Mouse (Mus musculus) neural tube, embryonic 14.5 days (tissue): ENCODE measurements around the gene Slc27a4. TPM values are rescaled to one million over a fixed set of nuclear protein-coding genes. Genes with fewer than 3 reads are reported as not detected.

Experiments
- ATAC-seq: fragments of 200-750 bp; cut with Nextera tagmentation; 2 replicates; pipeline ENCODE4 v1.8.0; 2017; ENCODE audit warnings: low read depth, mild to moderate bottlenecking, moderate TSS enrichment, moderate library complexity
- H3K27ac ChIP-seq: fragments of 300-500 bp; sonication (generic); 2 replicates; pipeline ENCODE4 v1.5.1; 2014; ENCODE audit warnings: low read depth, mild to moderate bottlenecking, control low read depth, low read length, moderate library complexity, mixed read lengths
- H3K27me3 ChIP-seq: fragments of 300-500 bp; sonication (generic); 2 replicates; pipeline ENCODE4 v1.6.1; 2014; ENCODE audit warnings: low read length; ENCODE audit not compliant: control insufficient read depth, insufficient read depth
- H3K36me3 ChIP-seq: fragments of 300-500 bp; sonication (generic); 2 replicates; pipeline ENCODE4 v1.6.1; 2014; ENCODE audit warnings: low read length, mixed read lengths; ENCODE audit not compliant: control insufficient read depth, insufficient read depth
- H3K4me1 ChIP-seq: fragments of 300-500 bp; sonication (generic); 2 replicates; pipeline ENCODE4 v1.6.1; 2014; ENCODE audit warnings: low read length; ENCODE audit not compliant: control insufficient read depth, insufficient read depth
- H3K4me2 ChIP-seq: fragments of 300-500 bp; sonication (generic); 2 replicates; pipeline ENCODE4 v1.6.1; 2014; ENCODE audit warnings: mild to moderate bottlenecking, low read depth, low read length, control low read depth
- H3K4me3 ChIP-seq: fragments of 300-500 bp; sonication (generic); 2 replicates; pipeline ENCODE4 v1.5.1; 2014; ENCODE audit warnings: low read depth, low read length, control low read depth, mixed read lengths
- H3K9ac ChIP-seq: fragments of 300-500 bp; sonication (generic); replicated peaks from 2 replicates; pipeline ENCODE4 v1.6.1; 2014; ENCODE audit warnings: low read depth, mild to moderate bottlenecking, control low read depth, low read length, mixed read lengths
- H3K9me3 ChIP-seq: fragments of 300-500 bp; sonication (generic); 2 replicates; pipeline ENCODE4 v1.6.1; 2016; ENCODE audit warnings: low read length; ENCODE audit not compliant: control insufficient read depth
- WGBS: fragments of 180-500 bp; shearing (Covaris S2); extraction: QIAGEN DNeasy Blood & Tissue Kit; methylation state at CpG from one replicate; pipeline ENCODE4 v1.1.7; 2014; 5-methylcytosine and 5-hydroxymethylcytosine counted together
- polyA plus RNA-seq: library from polyadenylated mRNA; unstranded; fragments of >200 nt; fragmentation: Nextera tagmentation; extraction: Ambion mirVana; gene quantifications from 2 replicates; pipeline ENCODE4 v1.2.1, GENCODE M21; 2014

Slc27a4 gene
- 35.8 and 37.6 TPM in 2 replicates for polyA plus RNA-seq

DNA sequence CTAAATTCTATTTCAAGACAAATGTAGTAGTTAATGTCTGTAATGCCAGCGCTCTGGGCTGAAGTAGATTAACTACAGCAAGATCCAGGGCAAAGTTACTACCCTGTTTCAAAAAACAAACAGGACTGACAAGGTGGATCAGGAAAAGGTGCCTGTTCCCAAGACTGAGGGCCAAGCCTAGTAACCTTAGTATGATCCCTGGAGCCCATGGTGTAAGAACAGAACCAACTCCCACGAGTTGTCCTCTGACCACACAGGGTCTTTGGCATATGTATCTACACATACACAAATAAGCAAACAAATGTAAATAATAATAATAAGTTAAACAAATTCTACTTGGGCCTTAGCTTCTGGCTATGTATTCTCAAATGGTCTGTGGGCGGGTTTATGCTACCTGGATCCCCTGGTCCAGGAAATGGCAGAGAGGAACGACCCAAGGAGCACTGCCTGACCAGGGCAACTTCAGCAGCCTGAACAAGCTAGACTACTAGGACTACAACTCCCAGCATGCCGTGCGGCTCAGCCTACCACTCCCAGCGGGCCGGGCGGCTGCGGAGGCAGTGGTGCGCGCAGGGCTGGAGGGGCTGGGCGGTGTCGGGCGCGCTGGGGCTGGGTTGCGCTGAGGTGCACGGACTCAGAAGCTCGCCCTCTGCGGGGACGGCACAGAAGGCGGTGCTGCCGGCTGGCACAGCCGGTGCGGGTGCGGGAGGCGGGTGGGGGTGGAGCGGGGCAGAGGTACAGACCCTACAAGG lies at the start of gene Slc27a4:
Slc27a4 (plus strand) TSS at position 560 of the 752 bp plus-strand sequence.
- peak within 1 kb of the TSS; percentile 90 for H3K4me3 ChIP-seq

DNA sequence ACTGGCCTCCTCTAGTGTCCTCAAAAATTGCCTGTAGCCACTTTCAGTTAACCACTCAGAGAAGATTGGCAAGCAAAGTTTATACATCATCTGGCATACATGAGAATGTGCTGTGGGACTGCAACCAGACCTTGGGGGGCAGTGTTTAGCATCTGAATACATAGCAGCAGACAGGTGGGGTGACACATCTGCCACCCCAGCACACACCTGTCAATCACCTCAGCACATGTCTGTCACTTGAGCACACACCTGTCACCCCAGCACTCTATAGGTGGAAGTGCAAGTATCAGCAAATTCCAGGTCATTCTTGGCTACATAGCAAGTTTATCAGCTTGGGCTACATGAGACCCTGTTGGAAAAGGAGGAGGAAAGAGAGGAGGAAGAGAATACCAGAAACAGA lies 46.7 kb upstream of the Slc27a4 start:
- no peak for ATAC-seq
- H3K27me3 ChIP-seq, result peaks cover 18% of the 10 kb centered on the region
- H3K4me2 ChIP-seq, result no peak overlapping the region
- H3K36me3 ChIP-seq, result no peaks in the 10 kb centered on the region
- H3K9me3 ChIP-seq, result no peaks in the 10 kb centered on the region
- H3K9ac ChIP-seq, result no peak overlapping the region
- no peaks in the 10 kb centered on the region for H3K4me1 ChIP-seq
- no peak overlapping the region for H3K4me3 ChIP-seq
- no peak overlapping the region for H3K27ac ChIP-seq

More for the DNA sequence above, at the start of gene Slc27a4:
- Histone ChIP-seq H3K9me3 (no peaks in the 10 kb centered on the region), H3K36me3 (peaks cover 24% of the 10 kb centered on the region), H3K4me2 (peak within 1 kb of the TSS; percentile 81), H3K27ac (peak within 1 kb of the TSS; percentile 89), H3K9ac (peak within 1 kb of the TSS; percentile 89), H3K27me3 (no peaks in the 10 kb centered on the region), H3K4me1 (peaks cover 11% of the 10 kb centered on the region)
- peak; percentile 98 for ATAC-seq
- 5% methylated on average over 28 of the region's 28 CpGs for WGBS

DNA sequence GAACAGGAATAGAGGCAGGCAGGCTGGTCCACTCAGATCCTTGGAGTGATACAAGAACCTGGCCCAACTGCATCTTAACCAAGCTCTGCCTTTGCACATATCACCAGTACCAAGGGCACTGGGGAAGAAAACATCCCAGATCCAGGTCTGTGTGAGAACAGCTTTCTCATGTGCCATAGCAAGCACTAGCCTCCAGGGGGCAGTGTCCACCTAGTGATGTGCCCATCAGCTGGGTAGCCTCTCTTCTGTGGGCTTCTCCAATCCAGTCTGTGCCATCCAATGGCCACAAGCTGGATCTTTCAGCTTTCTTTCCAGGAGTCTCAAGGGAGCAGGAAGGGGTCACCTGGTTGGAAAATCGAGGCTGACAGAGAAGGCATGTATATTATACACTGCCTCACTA lies 37.6 kb upstream of the Slc27a4 start:
- Histone ChIP-seq H3K9me3 (no peaks in the 10 kb centered on the region), H3K4me1 (no peaks in the 10 kb centered on the region), H3K27ac (no peak overlapping the region), H3K4me2 (no peak overlapping the region), H3K9ac (no peak overlapping the region), H3K27me3 (no peaks in the 10 kb centered on the region), H3K4me3 (no peak overlapping the region), H3K36me3 (no peaks in the 10 kb centered on the region)
- WGBS, result 5% methylated on average over 1 of the region's 1 CpGs
- ATAC-seq, result peak; percentile 34; the same call in 1 of the 2 replicates

DNA sequence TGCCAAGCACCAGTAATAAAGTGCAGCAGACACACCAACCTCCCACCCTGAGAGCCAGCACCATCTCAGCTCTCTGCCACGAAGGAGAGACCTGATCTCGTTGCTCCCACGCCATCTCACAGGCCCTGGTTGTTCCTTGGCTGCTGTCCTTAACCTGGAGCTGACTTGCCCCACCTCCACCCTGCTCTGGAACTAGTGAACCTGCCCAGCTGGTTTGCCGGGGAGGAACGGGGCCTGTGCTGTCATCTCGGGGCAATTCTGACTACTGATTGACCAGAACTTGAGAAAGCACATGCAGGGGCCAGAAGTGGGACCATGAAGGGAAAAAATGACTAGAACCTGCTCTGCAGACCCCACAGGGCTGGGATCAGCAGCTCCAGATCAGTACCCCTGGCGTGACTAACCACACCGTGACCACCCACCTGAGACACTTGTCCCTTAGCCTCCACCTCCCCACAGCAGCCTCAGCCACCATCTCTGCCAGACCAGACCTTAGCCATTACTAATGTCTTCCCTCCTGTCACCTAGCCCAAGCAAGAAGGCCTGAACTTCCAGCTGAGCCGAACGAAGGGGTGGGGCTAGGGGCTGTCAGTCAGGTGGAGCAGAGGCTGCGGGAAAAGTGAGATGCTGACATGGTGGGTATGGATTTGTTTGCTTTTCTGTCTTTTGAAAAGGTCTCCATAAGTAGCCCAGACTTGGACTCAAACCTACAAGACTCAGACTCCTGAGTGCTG lies 34.3 kb upstream of the Slc27a4 start:
- no peaks in the 10 kb centered on the region for H3K4me1 ChIP-seq
- no peak overlapping the region for H3K27ac ChIP-seq
- no peaks in the 10 kb centered on the region for H3K9me3 ChIP-seq
- no peaks in the 10 kb centered on the region for H3K27me3 ChIP-seq
- 73% methylated on average over 11 of the region's 11 CpGs for WGBS
- H3K9ac ChIP-seq, result no peak overlapping the region
- no peak for ATAC-seq
- no peaks in the 10 kb centered on the region for H3K36me3 ChIP-seq
- no peak overlapping the region for H3K4me2 ChIP-seq
- no peak overlapping the region for H3K4me3 ChIP-seq

DNA sequence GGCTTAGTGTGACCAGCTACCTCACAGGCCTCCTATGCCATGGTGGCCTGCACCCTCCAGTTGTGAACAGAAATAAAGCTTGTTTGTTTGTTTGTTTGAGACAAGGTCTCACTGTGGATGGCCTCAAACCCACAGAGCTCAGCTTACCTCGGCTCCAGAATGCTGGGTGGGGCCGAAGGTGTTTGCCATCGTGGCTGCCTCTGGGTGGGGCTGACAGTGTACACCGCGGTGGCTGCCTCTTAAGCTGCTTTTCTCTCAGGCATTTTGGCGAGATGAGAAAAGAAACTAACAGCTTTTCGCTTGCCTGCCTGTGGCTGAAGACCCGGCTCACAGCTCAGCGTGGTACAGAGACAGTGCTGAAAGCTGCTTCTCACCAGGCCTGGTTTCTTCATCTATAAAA lies 33.5 kb upstream of the Slc27a4 start:
- no peaks in the 10 kb centered on the region for H3K4me1 ChIP-seq
- ATAC-seq, result no peak
- no peak overlapping the region for H3K9ac ChIP-seq
- 68% methylated on average over 9 of the region's 9 CpGs for WGBS
- H3K27ac ChIP-seq, result no peak overlapping the region
- no peaks in the 10 kb centered on the region for H3K36me3 ChIP-seq
- no peak overlapping the region for H3K4me2 ChIP-seq
- H3K4me3 ChIP-seq, result no peak overlapping the region
- no peaks in the 10 kb centered on the region for H3K27me3 ChIP-seq
- no peaks in the 10 kb centered on the region for H3K9me3 ChIP-seq

DNA sequence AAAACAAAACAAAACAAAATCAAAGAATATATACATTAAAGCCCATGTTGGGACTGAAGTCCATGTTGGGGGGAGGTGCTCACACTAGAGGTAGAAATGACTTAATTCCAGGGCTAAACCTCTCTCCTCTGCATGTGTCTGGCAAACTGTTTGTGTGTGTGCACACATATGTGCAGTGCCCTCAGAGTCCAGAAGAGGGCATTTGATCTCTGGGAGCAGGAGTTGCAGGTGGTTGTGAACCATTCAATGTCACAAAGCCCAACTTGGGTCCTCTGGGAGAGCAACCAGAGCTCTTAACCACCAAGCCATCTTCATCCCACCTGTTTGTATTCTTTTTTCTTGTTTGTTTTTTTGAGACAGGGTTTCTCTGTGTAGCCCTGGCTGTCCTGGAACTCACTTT lies 32.3 kb upstream of the Slc27a4 start:
- Histone ChIP-seq H3K4me3 (no peak overlapping the region), H3K4me1 (no peaks in the 10 kb centered on the region), H3K4me2 (no peak overlapping the region), H3K9me3 (no peaks in the 10 kb centered on the region), H3K36me3 (no peaks in the 10 kb centered on the region), H3K27me3 (no peaks in the 10 kb centered on the region), H3K27ac (no peak overlapping the region), H3K9ac (no peak overlapping the region)
- no peak for ATAC-seq

DNA sequence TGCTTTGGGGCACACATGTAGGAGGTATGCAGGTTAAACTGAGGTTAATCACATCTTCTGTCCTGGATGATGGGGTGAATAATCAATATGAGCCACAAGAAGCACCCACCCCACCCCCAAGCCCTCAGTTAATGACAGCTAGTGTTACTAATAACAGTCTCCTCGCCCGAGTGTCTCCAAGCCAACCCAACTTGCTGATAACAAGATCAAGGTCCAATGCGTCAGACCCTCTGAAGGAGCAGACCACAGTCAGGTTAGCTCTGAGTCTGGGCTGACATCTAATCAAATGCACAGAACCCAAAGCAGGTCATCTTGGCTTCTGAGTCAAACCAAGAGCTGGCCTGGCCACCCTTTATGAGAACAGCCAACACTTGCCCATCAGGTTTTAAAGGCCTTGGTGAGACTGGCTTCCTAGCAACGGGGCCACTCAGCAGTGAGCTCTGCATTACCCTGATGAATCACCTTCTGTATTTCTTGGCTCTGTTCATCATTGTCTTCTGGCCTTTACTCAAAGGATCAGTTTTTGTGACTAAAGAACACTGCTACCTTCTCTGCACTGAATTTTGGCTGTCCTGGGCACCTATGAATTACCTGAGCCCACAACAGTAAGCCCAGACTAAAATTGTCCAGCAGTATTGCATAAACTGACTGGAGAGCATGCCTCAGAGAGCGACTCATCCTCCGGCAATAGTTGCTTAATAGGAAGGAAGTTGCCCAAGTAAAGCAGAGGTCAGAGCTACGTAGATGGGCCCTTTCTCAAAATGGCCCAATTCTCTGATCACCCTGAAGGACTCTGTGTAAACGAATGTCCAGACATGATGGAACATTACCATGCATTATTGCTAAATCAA lies 30.6 kb upstream of the Slc27a4 start:
- Histone ChIP-seq H3K27me3 (no peaks in the 10 kb centered on the region), H3K9me3 (no peaks in the 10 kb centered on the region)
- WGBS, result 93% methylated on average over 8 of the region's 8 CpGs

DNA sequence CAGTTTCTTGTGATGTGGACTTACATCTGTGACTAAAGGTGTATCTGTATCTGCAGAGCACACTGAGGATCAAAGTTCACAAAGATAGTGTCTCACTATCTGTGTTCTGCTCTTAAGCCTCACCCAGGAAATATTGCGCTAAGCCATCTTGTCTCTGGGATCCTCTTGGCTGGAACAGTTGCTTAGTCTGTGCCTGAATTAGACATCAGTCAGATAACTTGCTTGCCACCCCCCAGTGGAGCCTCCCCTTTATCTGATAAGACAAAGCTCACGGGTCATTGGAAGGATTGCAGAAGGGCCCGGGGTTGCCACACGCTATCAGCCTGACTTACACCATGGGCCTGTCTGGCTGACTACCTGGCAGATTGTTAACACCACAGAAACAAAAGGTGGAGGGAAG lies 29.1 kb upstream of the Slc27a4 start:
- WGBS, result 92% methylated on average over 4 of the region's 4 CpGs
- no peak overlapping the region for H3K4me3 ChIP-seq
- H3K9ac ChIP-seq, result no peak overlapping the region
- H3K27me3 ChIP-seq, result no peaks in the 10 kb centered on the region
- H3K4me1 ChIP-seq, result no peaks in the 10 kb centered on the region
- no peaks in the 10 kb centered on the region for H3K9me3 ChIP-seq
- H3K36me3 ChIP-seq, result peaks cover 18% of the 10 kb centered on the region
- H3K27ac ChIP-seq, result no peak overlapping the region
- no peak for ATAC-seq
- H3K4me2 ChIP-seq, result no peak overlapping the region

More for the DNA sequence above, 30.6 kb upstream of the Slc27a4 start:
- no peaks in the 10 kb centered on the region for H3K4me1 ChIP-seq
- no peak overlapping the region for H3K4me3 ChIP-seq
- H3K9ac ChIP-seq, result no peak overlapping the region
- peaks cover 4% of the 10 kb centered on the region; the same call in 1 of the 2 replicates for H3K36me3 ChIP-seq
- H3K4me2 ChIP-seq, result no peak overlapping the region
- no peak overlapping the region for H3K27ac ChIP-seq
- no peak for ATAC-seq
